Mouse (Mus musculus): Measurements from ENCODE around the gene Lhfpl2.

- TF ChIP-seq USF1 (IDR thresholded peaks at IDR 0.05; ENCODE audit: low read depth), result no peak
- TF ChIP-seq MYOG (IDR thresholded peaks at IDR 0.05; ENCODE audit: control insufficient read depth in 1 of 3, insufficient read depth in 1 of 3, insufficient read length in 2 of 3, low read depth in 2 of 3), result no peak
- no peak for TF ChIP-seq TCF12 (IDR thresholded peaks at IDR 0.05; ENCODE audit: insufficient read depth, poor library complexity, severe bottlenecking)
- no peak for TF ChIP-seq CEBPB (IDR thresholded peaks at IDR 0.05; ENCODE audit: insufficient read depth, poor library complexity, severe bottlenecking)
- TF ChIP-seq REST (IDR thresholded peaks at IDR 0.05; ENCODE audit: insufficient read depth, insufficient read length), result no peak
- TF ChIP-seq MAX (IDR thresholded peaks at IDR 0.05; ENCODE audit: low read depth), result no peak
- peak in 1 of 3 experiments; percentile 29 for TF ChIP-seq MYOD1 (IDR thresholded peaks at IDR 0.05; ENCODE audit: control insufficient read depth in 1 of 3, insufficient read length in 2 of 3, low read depth in 2 of 3)
- no peak for TF ChIP-seq POLR2AphosphoS2 (IDR thresholded peaks at IDR 0.05; ENCODE audit: insufficient read length, low read depth)
Observed at GRCm38 (mm10) chr13:94153658-94154057, 96.1 kb downstream of the Lhfpl2 start.
